Mouse (Mus musculus) cortical plate, adult 2 months (tissue): ENCODE data around the gene 1810013L24Rik. TPM values are rescaled to one million over a fixed set of nuclear protein-coding genes. Genes with fewer than 3 reads are reported as not detected.
A peak's percentile ranks its signal among the peaks of the same experiment; 100 is the strongest.
"Not testable (repeated sequence)": the region's sequence is repeated elsewhere in the genome, so short reads cannot be mapped to it uniquely, and the experiment has no call there.

Source experiments
- H3K27ac ChIP-seq: fragments of 200-500 bp; 2 replicates; pipeline ENCODE4 v1.5.1; 2012; ENCODE audit warnings: low read length, control low read depth, inconsistent platforms; ENCODE audit not compliant: insufficient read depth
- H3K4me1 ChIP-seq: fragments of 200-500 bp; 2 replicates; pipeline ENCODE4 v1.6.1; 2011; ENCODE audit warnings: low read length; ENCODE audit not compliant: control insufficient read depth, insufficient read depth
- H3K4me3 ChIP-seq: fragments of 200-500 bp; 2 replicates; pipeline ENCODE4 v1.5.1; 2011; ENCODE audit warnings: mild to moderate bottlenecking, low read length, control low read depth; ENCODE audit not compliant: insufficient read depth
- CTCF ChIP-seq: fragments of 200-500 bp; IDR thresholded peaks from 2 replicates; pipeline ENCODE4 v1.5.1; 2011; ENCODE audit warnings: mild to moderate bottlenecking, control low read depth, low read length; ENCODE audit not compliant: insufficient read depth; ENCODE audit errors: extremely low read depth
- POLR2A ChIP-seq: fragments of 200-500 bp; IDR thresholded peaks from 2 replicates; pipeline ENCODE4 v1.6.1; 2011; ENCODE audit warnings: mild to moderate bottlenecking, low read length, control low read depth; ENCODE audit not compliant: insufficient read depth; ENCODE audit errors: extremely low read depth
- polyA plus RNA-seq: library from polyadenylated mRNA; depleted of rRNA; stranded (reverse); fragments of >200 nt; gene quantifications from 2 replicates; pipeline ENCODE4 v1.2.3, GENCODE M21; 2012; rRNA removed

1810013L24Rik gene
- polyA plus RNA-seq, 1 experiment: 43.9 TPM

- Histone ChIP-seq H3K27ac (no peak overlapping the region), H3K4me3 (no peak overlapping the region), H3K4me1 (0 out of 2 replicates have a peak, but pooled peaks cover 1% of the 10 kb centered on the region)
- TF ChIP-seq CTCF (no peak), POLR2A (no peak)
Observed at GRCm38 (mm10) chr16:8880076-8880475, 50.2 kb downstream of the 1810013L24Rik start.

- 0 out of 2 replicates have a peak, but pooled peaks cover 1% of the 10 kb centered on the region for H3K4me1 ChIP-seq
- no peak for TF ChIP-seq POLR2A
- TF ChIP-seq CTCF: peak; percentile 95
- no peak overlapping the region for H3K4me3 ChIP-seq
- no peak overlapping the region for H3K27ac ChIP-seq
Observed at GRCm38 (mm10) chr16:8883674-8884241, 53.9 kb downstream of the 1810013L24Rik start.

DNA sequence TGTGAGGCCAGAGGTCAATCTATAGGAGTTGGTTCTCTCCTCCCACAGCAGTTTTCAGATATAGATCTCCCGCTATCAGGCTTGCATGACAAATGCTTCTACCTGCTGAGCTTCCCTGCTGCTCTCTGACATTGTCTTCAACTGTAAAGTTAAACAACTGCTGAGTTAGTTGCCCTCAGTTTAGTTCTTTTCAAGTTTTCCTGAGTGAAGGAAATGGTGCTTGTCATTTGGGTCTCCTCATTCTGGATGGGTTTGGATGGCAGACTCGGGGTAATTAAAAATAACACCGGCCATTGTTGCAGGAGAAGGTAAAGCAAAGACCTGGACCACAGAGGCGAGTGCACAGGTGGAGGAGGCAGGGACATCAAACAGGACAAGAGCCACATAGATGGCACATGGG is 64.3 kb downstream of the 1810013L24Rik start:
- not testable (repeated sequence) for H3K4me1 ChIP-seq, H3K27ac ChIP-seq, H3K4me3 ChIP-seq

DNA sequence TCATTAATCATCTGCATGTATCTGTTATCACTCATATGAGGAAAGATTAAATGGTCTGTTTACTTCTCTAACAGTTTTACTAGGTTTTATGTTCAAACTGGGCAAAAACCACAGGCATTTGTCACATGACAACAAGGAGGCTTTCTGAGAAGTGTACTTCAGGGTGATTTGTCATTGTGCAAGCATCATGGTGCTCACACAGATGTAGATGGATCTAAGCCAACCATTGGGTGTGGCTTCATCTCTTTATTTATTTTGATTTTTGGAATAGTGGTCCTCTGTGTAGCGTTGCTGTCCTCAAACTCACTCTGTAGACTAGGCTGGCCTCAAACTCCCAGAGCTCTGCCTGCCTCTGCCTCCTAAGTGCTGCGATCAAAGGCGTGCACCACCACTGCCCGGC is 65.4 kb downstream of the 1810013L24Rik start:
- Histone ChIP-seq H3K4me3 (no peak overlapping the region), H3K4me1 (no peaks in the 10 kb centered on the region), H3K27ac (no peak overlapping the region)
- no peak for TF ChIP-seq CTCF
- TF ChIP-seq POLR2A: no peak

GRCm38 (mm10) chr16:8906115-8906514 is 76.2 kb downstream of the 1810013L24Rik start:
- H3K4me3 ChIP-seq: not testable (repeated sequence)

More at GRCm38 (mm10) chr16:8906115-8906514, 76.2 kb downstream of the 1810013L24Rik start:
- not testable (repeated sequence) for H3K4me1 ChIP-seq, H3K27ac ChIP-seq

Other genes starting within 250 kb of the 1810013L24Rik start
- 43.8 and 44.6 TPM in 2 replicates for gene Pmm2, start 192.4 kb upstream of the 1810013L24Rik start, polyA plus RNA-seq
- gene Tmem186, start 192.4 kb upstream of the 1810013L24Rik start, polyA plus RNA-seq: 16.1 and 17.6 TPM in 2 replicates
- 41.3 and 50.1 TPM in 2 replicates for gene Carhsp1, start 157.9 kb upstream of the 1810013L24Rik start, polyA plus RNA-seq
- not detected in 2 replicates for gene Gm5767, start 149.3 kb upstream of the 1810013L24Rik start, polyA plus RNA-seq
- 96.0 and 107 TPM in 2 replicates for gene Usp7, start 37.8 kb upstream of the 1810013L24Rik start, polyA plus RNA-seq